Mouse (Mus musculus): ENCODE data around the gene Xrcc2. TPM values are rescaled to one million over a fixed set of nuclear protein-coding genes. Genes with fewer than 3 reads are reported as not detected.

Gene Xrcc2
- total RNA-seq (2023): 1 to 10 TPM; 8.1 to 9.3 TPM

DNA sequence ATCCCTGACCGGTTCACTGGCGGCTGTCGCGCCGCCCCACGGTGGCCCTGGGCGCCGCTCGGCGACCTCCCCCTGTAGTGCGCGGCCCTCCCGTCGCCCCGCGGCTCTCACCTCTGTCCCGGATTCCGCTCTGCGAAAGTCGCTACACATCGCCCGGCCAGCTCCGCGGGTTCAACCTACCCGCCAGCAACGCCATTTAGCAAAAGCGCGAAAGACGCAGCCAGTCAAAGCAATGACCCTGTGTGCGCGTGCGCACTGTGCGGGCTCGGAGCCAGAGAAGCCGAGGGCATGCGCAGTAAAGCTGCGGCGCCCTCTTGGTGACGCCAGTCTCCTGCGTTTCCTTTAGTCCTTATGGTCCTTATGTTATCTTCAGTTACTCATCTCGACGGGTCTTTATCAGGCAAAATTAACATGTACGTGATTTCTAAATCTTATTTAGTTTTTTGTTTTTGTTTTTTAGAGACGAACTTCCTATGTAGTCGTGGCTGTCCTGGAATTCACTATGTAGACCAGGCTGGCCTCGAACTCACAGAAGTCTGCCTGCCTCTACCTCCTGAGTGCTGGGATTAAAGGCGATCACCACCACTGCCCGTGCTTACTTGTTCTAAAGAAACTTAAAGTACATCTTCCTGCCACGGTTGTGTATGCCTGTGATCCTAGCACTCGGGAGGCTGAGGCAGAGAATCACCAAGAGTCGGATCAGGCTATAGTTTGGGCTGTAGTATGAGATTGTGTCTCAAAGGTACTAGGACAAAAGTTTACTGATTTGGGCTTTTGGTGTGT lies at the start of gene Xrcc2:
Gene Xrcc2 (minus strand): TSS at position 259 of the 783 bp plus-strand sequence.

Other genes starting within 250 kb of the Xrcc2 start
- gene Kmt2c, start 207.0 kb downstream of the Xrcc2 start, total RNA-seq (2023): 100 to 1,000 TPM; 108 to 110 TPM
- not detected for gene Cct8l1, start 189.8 kb downstream of the Xrcc2 start, total RNA-seq (2023)
- 1 to 10 TPM in 1 of 2 experiments, under 1 TPM in 1; 0.73 to 2.7 TPM for gene Actr3b, start 54.2 kb upstream of the Xrcc2 start, total RNA-seq (2023)
- gene Gm21663, start 236.6 kb upstream of the Xrcc2 start, total RNA-seq (2023): not detected
- not detected for gene Gm21671, start 248.6 kb upstream of the Xrcc2 start, total RNA-seq (2023)

All from neutrophil, adult 59 days (primary cell).